Mouse (Mus musculus): ENCODE measurements around the gene Ppil4.

Gene Ppil4

DNA sequence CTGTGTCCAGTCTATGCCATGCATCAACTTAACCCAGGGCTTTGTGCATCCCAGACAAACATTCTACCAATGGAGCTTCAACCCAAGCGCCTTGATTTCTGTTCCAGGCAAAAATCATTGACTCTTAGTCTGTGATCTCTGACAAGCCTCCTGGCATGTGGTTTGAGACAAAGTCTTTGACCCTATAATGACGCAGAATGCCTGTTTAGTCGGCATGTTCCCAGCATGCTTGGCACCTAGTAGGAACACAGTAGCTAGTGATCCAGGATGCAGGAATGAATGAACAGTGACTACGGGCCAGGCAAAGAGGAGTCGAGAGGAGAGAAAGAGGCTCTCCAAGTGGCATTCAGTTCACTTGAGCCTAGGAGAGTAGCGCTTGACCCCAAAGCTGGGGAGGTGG lies 70.7 kb downstream of the Ppil4 start:
- DNase-seq = no peak

DNA sequence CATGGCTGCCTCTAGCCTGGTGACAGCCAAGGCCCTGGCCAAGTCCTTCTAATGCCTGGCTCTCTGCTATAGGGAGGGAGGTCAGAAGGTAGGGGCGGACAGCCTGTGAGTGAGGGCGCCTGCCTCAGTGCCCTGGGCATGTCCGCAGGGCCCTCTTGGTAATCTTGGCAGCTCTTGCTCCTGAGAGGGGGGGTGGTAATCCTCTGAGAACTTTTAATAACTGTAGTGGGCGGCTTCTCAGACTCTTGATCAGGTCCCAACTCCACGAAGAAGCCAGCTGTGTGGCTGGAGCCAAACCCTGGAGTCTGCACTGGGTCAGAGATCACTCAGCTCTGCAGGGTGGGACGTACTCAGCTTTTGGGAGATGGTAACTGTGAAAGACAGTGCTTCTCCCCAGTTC lies 71.5 kb downstream of the Ppil4 start:
- peak; percentile 33 for DNase-seq

DNA sequence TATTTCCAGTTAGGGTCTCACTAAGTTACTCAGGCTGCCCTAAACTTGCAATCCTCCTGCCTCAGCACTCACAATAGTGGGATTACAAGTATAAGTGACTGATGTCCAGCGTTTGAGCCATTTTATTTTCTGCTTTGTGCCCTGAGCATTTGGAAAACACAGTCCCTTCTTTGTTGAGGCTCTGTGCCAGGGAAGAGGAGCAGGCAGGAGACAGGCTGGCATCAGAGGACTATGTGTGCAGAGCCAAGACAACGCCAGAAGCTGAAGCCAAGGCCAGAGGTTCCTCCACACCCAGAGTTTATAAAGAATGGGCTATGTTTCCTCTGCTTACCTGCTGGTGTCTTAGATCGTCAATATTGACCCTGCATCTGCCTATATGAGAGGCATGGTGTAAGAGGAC lies 72.1 kb downstream of the Ppil4 start:
- no peak for DNase-seq

DNA sequence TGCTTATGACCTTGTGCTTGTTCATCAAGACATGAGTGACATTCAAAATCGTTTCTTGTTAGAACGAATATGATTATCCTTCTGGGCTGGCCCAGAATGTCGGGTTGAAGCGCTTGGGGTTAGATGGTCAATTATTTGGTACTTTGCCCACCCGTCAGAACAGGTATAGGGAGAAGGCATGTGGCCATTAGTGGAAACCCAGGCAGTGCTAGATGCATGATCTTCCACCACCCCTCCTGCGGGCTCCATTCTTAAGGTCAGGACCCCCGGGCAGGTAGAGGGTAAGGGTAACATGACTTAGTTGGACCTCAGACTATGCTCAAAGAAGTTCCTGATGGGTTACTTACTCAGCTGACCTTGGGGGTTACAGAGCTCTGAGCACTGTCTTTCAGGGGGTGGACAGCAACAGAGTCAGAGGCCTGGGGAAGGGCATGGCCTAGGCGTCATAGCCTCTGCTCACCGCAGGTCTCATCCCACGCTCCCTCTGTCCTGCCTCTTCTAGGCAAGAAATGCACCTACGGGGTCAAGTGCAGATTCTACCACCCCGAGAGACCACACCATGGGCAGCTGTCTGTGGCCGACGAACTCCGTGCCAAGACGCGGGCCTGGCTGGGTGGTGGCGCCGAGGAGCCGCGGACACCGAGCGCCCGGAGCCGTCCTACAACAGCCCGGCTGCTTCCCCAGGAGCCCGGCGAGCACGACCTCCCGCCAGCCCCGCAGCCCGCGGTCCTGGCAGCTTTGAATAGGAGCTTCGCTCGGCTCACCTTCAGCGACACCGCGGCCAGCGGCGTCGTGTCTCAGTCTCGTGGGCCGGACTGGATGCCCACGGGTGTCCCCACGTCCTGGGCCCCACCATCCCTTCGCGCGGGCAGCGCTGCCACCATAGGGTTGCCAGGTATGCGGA lies 74.3 kb downstream of the Ppil4 start:
- peak; percentile 52 for DNase-seq

DNA sequence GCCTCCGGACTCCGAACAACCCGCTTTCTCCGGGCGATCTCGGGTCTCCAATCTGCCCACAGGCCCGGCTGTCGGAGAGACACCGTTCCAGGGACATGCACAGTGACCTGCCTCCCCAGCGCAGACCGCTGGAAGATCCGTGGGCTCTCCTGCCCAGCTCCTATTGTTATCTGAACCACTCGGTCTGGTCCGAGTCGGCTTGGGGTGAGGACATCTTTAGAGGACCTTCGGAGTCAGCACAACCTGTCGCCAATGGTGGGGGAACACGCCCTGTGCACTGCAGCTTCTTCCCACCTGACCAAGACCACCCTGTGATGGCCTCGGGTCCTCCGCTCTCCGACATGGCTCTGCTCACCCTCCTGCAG lies 75.0 kb downstream of the Ppil4 start:
- DNase-seq = no peak

DNA sequence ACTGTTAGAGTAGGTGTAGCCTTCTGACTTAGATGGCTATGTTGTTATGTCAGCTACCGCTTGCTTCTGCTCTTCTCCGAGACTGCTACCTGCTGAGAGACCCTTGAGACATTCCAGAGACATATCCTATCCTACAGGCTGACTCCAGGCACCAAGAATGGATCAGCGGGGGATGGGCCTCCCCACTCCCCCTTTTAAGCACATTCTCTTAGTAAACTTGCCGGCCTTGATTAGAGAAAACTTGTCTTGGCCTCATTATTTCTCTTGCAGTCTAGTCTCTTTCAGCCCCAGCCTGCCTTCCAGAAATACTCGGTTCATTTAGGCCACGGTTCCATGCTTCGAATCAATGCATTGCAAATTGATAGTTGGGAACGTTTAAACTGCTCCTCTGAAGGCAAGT lies 77.1 kb downstream of the Ppil4 start:
- no peak for DNase-seq

DNA sequence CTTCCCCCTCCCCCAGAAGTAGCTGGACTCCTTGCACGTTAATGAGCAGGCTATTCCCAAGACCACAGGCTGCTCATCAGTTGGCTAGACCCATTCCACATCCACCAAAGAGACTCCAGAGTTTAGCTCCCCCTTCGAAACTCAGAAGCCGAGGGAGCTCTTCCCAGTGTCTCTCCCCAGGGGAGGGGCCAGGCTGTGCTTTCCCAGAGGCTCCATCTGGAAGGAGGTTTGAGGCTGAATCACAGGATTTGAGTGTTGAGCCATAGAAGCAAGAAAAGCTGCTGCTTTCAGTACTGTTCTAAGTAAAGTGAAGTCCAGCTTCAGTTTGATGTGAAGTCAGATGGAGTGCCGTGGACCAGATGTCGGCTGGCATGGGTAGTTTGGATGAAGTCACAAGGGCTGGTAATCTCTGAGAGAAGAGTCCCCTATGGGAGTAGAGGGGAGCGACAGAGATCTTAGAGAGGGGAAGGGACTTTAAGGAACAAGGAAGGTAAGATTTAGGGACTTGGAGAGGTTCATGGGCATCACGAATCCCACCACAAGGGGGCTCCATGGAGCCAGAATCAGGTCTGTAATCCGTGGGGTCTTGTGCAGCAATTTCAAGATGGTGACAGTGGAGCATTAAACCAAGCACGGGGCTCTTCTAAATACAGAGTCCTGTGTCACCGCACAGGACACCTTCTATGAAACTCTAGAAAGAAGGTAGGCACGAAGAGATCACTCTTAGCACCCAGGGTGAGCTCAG lies 78.1 kb downstream of the Ppil4 start:
- peak; percentile 59 for DNase-seq

DNA sequence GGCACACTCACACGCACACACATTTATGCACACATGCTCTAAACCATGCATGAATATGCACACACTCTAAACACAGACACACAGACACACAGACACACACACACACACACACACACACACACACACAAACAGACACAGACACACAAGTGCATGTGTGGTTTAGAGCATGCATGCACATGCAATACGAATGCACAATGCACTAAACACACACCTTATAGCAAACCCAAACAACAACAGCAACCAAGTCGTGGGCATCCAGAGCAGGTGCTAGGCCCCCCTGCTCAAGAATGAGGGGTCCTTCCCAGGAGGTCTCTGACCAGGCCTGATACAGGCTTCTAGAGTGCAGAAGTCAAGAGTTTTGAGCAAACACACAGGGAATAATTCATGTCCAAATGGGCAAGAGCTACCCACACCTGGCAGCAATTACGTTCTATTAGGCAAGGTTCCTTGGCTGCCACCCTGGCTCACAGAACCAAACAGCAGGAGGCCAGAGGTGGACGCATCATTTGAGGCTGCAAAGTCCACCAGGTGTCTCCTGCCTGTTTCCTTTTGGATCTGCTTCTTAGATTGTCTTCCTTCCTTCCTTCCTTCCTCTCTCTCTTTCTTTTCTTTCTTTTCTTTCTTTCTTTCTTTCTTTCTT lies 78.8 kb downstream of the Ppil4 start:
- DNase-seq = no peak

Measured in lung, postnatal 10 days (tissue).